Mouse (Mus musculus) embryo, embryonic 11.5 days (tissue): ENCODE data around the gene Slc22a21.

Source experiments
- DNase-seq: peaks from one replicate; pipeline ENCODE4 v3.0.0-alpha.2; 2012; ENCODE audit warnings: low read depth, low spot score

The Slc22a21 gene

DNA sequence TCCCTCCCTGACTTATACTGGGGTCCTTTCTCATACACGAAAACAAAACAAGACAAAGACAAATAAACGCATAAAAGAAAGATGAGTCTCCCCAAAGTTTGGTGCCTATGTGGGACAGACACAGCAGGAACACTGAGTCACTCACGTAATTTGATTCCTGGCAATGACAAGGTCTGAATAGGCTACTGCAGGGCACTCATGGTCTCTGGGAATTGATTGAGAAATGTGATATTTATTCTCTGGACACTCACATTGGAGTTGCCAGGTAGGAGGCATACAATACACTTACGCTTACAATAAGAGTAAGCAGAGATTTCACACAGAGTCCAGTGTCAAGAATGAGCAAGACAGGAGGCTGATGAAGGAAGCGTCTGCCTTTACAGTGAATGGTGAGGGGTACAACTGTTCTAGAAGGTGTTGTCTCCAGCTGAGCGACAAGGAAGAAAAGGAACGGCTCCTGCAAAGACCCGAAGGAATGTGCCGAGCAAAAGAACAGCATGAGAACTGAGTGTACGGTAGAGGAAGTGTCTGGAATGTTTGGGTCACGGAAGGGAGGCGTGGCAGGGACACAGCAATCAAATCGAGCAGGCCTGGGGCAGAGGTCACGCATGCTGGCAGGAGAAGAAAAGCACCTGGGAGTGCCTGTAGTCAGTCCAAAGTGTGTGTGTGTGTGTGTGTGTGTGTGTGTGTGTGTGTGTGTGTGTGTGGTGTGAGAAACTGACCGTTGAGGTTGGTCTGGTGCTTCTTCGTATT lies 76.2 kb downstream of the Slc22a21 start:
- peak; percentile 30 for DNase-seq

DNA sequence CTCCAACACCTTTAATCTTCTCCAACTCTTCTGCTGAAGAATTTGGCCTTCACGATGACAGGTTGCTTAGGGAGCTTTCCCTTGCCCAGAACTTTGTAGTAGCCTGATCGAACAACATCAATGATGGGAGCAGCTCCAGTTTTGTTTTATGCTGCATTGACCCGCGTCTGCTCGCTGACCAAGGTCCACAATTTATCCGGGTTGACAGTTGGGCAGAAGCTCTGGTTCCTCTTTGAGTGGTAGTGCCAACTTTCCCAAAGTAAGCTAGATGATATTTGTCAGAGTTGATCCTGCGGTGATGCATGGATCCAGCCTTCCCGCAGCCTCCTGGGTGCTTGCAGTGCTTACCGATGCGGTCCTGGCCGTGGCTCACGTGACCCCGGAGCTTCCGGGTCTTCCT lies 77.4 kb downstream of the Slc22a21 start:
- no peak for DNase-seq

DNA sequence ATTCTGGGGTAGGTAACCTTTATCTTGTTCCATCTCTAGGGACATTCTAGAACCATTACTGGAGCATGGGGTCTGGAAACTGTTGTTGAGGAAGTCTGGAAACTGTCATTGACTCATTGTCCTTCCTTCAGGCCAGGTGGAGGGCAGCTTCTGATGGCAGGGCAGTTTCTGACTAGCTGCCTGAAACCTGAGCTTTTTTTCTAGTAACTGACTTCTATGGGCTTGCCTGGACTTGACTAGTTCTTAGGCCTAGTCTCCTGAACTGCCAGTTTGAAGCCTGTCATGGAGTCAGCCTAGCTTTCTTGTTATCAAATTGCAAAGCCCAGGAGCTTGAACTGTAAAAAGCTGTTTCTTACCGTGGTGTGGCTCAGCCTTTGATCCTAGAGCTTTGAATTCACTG lies 79.1 kb downstream of the Slc22a21 start:
- DNase-seq: no peak

DNA sequence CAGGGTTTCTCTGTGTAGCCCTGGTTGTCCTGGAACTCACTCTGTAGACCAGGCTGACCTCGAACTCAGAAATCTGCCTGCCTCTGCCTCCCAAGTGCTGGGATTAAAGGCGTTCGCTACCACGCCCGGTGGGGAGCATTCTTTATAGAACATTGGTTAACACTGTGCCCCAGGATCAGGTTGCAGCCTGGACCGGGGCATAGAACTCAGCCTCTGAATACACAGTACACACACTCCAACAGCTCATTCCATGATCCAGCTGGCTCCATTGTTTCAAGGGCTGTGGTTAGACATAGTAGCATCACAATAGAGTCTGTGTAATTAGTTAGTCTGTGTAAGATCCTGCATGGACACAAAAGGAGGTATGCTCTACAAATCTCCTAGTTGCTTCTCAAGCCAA lies 80.2 kb downstream of the Slc22a21 start:
- DNase-seq: no peak
